Mouse (Mus musculus): ENCODE data around the gene Zfp592.

The Zfp592 gene

GRCm38 (mm10) chr7:81057471-81057870 is 64.0 kb downstream of the Zfp592 start, which contains the start of gene Alpk3:
TSS of gene Alpk3 (plus strand) at chr7:81057600.
- no peak for DNase-seq (ENCODE audit: low read depth, low spot score)

- DNase-seq (ENCODE audit: low read depth, low spot score) = peak; percentile 49
These were observed 64.6 kb downstream of the Zfp592 start for GRCm38 (mm10) chr7:81057901-81058711.

GRCm38 (mm10) chr7:81058712-81059154 is 65.3 kb downstream of the Zfp592 start:
- DNase-seq (ENCODE audit: low read depth, low spot score) = no peak

- DNase-seq (ENCODE audit: low read depth, low spot score) = no peak
These were observed 65.9 kb downstream of the Zfp592 start for GRCm38 (mm10) chr7:81059388-81059787.

GRCm38 (mm10) chr7:81060908-81061307 is 67.4 kb downstream of the Zfp592 start:
- peak; percentile 49 for DNase-seq (ENCODE audit: low read depth, low spot score)

- DNase-seq (ENCODE audit: low read depth, low spot score) = no peak
These were observed 68.5 kb downstream of the Zfp592 start for GRCm38 (mm10) chr7:81061936-81062335.

- no peak for DNase-seq (ENCODE audit: low read depth, low spot score)
These were observed 69.9 kb downstream of the Zfp592 start for GRCm38 (mm10) chr7:81063332-81063731.

GRCm38 (mm10) chr7:81066714-81067113 is 73.2 kb downstream of the Zfp592 start:
- no peak for DNase-seq (ENCODE audit: low read depth, low spot score)

GRCm38 (mm10) chr7:81072463-81072862 is 79.0 kb downstream of the Zfp592 start:
- no peak for DNase-seq (ENCODE audit: low read depth, low spot score)

- DNase-seq (ENCODE audit: low read depth, low spot score) = no peak
These were observed 79.8 kb downstream of the Zfp592 start for GRCm38 (mm10) chr7:81073273-81073672.

GRCm38 (mm10) chr7:81074546-81074945 is 81.1 kb downstream of the Zfp592 start:
- no peak for DNase-seq (ENCODE audit: low read depth, low spot score)

- DNase-seq (ENCODE audit: low read depth, low spot score) = no peak
These were observed 81.8 kb downstream of the Zfp592 start for GRCm38 (mm10) chr7:81075299-81075698.

- no peak for DNase-seq (ENCODE audit: low read depth, low spot score)
These were observed 82.3 kb downstream of the Zfp592 start for GRCm38 (mm10) chr7:81075732-81076131.

- no peak for DNase-seq (ENCODE audit: low read depth, low spot score)
These were observed 83.5 kb downstream of the Zfp592 start for GRCm38 (mm10) chr7:81077009-81077408.

GRCm38 (mm10) chr7:81078740-81079139 is 85.3 kb downstream of the Zfp592 start:
- no peak for DNase-seq (ENCODE audit: low read depth, low spot score)

- no peak for DNase-seq (ENCODE audit: low read depth, low spot score)
These were observed 100.0 kb downstream of the Zfp592 start for GRCm38 (mm10) chr7:81093420-81093965.

GRCm38 (mm10) chr7:81094104-81094757 is 100.8 kb downstream of the Zfp592 start:
- no peak for DNase-seq (ENCODE audit: low read depth, low spot score)

All from c-Kit-negative CD71-positive TER-119-positive erythroid progenitor cells, embryonic 14.5 days (primary cell).